Mouse (Mus musculus) cerebellum, adult 2 months (tissue): Measurements from ENCODE around the gene Ube2l6.
A peak's percentile ranks its signal among the peaks of the same experiment; 100 is the strongest.

ENCODE experiments used
- CTCF ChIP-seq: fragments of 200-500 bp; IDR thresholded peaks from 2 replicates; pipeline ENCODE4 v1.5.1; 2011; ENCODE audit warnings: low read depth, mild to moderate bottlenecking, control low read depth, low read length, moderate library complexity, borderline replicate concordance; ENCODE audit not compliant: insufficient read depth
- POLR2A ChIP-seq: fragments of 200-500 bp; IDR thresholded peaks from 2 replicates; pipeline ENCODE4 v1.6.1; 2011; ENCODE audit warnings: low read length, control low read depth, borderline replicate concordance; ENCODE audit not compliant: insufficient read depth

DNA sequence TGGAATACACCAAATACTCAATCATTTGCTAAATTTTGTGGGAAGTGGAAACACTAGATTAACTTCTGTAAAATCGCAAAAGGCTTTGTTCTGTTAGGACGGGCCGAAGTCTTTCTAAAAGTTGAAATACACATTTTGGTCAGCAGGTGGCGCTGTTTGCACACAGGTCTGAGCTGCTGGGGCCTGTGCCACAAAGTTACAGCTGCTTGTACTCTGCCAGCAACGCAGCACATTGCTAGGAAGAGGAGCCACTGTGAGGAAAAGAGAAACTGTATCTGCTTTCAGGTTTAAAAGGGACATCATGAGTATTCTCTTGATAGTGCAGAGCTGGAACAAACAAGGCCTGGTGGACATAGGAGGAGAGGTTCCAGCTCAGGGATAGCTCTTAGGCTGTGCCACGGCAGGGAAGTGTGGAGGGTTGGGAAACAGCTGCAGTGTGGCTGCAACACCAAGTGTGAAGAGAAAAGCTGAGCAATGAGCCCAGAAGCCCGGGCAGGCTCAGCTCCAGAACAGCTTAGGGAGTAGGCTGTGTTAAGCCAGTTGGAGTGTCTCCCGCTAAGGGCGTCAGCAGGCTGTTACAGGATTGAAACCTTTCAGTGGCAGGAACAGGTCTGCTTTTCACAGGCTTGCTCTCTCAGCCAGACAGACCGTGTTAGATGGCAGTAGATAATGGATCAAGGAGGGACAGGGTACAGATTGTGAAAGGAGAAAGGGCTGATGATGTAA lies 33.2 kb downstream of the Ube2l6 start:
- TF ChIP-seq CTCF (peak; percentile 90), POLR2A (no peak)
